Mouse (Mus musculus) thymus, postnatal 4 days (tissue): ENCODE results near the gene Amz1.

ENCODE experiments used
- DNase-seq: peaks from one replicate; pipeline ENCODE4 v3.0.0; 2021

The Amz1 gene

DNA sequence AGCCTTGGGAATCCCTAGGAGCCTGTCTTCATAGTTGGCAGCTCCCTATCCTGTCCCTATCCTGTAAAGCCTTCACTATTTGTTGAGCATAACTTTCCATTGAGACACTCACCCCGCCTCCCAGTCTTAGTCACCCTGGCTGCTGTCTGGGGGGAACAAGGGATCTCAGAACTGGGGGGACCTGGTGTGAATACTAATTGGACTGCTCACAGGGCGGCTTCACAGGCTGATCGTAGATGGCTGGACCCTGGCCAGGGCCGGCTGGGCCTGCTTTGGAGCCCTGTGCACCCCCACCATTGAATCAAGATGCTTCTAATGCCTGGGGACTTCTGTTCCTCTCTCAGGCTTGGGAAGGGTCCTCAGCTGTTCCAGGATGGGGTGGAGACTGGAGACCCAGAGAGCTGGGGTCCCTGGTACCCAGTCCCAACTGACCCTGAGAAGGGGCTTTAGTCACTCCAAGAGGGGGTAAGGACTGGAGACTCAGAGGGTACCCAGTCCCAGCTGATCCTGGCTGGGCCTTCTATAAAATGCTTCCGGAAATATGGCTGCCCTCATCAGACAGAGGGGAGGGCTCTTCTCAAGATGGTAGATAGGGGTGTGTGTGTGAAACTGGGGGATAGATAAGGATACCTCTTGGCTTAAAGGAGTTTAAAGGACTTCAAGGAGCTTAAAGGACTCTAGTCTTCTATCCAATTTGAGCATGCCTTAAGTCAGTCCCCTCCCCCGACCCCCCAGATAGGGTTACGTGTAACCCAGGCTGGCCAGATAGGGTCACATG lies 2.3 kb downstream of the Amz1 start:
- no peak for DNase-seq

DNA sequence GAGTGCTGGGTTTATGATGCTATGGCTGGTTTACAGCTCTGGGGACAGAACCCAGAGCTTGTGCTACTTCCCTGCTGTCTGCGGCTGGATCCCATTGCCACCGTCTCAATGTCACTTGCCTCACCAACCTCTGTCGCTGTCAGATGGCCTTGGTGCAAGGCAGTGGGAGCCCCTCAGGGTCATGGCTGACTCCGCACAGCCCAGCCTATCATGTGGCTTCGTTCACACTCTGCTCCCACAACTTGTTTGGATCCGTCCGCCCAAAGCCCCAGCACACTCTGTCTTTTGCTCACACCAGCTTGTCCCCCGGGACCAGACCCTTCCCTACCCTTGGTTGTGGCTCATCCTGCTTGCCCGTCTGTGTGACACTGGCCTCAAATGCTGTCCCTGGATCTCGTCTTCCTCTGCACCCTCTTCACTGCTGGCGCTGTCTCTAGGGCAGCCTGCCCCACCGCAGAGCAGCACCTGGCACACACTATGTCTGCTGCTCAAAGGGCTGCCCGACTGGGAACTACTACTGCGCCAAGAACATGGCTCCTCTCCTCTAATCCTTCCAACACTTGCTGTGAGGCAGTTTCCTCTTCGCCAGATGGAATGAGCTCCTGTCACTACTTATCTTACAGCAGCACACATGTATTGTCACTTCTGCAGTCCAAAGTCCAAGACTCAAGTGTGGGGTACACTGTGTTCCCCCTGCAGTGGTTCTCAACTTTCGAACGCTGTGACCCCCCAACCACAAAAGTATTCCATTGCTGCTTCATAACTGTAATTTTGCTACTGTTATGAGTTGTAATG lies 3.2 kb downstream of the Amz1 start:
- no peak for DNase-seq

DNA sequence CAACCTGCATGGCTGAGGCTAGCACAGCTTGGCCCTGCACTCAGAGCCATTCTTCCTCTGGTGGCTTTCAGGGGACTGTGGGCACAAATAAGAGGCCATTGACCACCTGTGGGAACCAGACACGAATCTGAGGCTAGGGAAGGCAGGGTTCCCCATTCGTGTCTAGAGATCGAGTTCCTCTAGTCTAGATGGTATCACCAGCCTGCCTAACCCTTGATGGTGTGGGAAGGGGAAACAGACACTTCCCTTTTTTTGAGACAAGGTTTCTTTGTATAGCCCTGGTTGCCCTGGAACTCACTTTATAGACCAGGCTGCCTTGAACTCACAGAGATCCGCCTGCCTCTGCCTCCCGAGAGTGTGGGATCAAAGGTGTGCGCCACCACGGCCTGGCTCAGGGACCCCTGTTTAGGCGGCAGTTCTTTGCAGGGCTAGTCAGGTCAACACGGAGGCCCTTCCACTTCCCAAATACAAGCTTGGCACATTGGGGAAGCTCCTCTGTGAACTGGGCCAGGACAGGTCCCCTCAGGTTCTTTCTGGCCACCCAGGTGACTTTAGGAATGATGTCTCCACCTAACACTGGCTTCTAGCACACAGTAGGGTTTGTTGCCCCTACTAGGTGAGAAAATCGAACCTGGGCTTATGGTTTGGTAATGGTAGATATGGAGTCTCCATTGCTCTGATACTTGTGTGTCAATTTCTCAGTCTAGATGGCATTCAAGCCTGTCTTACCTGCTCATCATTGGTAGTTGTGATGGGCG lies 7.3 kb downstream of the Amz1 start:
- DNase-seq: no peak

DNA sequence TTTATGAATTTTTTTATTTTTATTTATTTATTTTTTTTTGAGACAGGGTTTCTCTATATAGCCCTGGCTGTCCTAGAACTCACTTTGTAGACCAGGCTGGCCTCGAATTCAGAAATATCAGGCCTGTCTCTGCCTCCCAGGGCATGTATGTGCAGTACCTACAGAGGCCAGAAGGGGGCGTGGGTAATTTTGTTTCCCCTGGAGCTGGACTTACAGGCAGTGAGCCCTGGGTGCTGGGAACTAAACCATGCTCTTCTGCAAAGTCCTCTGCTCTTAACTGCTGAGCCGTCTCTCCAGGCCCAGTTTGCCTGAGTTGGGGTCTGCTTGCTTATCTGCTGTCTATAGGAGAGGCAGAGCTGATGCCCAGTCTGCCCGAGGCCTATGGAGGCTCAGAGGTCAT lies 8.3 kb downstream of the Amz1 start:
- peak; percentile 67 for DNase-seq

DNA sequence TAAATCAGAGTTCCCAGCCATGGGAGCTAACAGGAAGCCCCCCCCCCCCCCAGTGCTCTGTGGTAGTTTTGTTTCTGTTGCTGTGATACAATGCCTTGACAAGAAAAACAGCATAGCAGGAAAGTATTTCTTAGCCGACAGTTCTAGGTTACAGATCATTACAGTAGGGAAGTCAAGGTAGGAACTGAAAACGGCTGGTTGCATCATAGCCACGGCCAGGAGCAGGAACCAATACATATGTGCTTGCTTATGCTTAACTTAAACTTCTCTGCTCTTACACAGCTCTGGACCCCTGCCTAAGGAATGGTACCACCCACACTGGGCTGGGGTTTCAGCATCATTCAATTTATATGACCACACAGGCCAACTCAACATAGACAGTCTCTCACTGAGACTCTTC lies 9.4 kb downstream of the Amz1 start:
- DNase-seq: no peak

DNA sequence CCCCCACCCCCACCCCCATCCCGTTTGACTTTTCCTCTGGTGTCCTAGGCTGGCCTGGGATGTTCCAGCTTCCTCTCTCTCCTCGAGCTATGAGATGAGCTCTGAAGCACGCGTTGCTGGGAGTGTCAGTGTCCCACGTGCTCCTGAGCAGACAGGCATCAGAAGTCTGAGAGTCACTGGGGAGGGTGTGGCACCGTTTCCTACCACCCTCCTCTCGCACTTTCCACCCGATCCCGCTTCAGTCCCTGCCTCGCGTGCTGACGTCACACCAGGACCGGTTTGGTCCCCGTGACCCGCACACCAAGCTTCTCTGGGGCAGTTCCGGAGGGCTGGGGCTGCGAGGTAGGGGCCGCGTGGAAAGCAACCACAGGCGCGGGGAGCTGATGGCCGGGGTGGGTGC lies 11.4 kb downstream of the Amz1 start:
- peak; percentile 39 for DNase-seq

DNA sequence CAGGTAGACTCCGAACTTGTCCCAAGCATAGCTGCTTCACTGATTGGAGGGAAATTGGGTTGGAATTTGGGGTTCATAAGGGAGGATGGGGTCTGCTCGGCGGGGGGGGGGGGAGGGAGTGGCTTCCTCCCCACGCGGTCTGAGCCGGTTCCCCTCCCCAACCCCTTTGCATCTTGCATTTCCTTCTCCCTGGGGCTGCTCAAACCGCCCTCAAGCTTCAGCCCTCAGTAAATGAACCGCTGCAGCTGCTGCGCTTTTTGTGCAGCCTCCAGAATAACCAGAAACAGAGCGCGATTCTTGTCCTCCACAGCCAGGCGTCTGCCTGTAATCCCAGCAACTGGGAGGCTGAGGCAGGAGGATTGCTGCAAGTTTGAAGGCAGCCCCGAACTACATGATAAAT lies 12.2 kb downstream of the Amz1 start:
- peak; percentile 56 for DNase-seq

DNA sequence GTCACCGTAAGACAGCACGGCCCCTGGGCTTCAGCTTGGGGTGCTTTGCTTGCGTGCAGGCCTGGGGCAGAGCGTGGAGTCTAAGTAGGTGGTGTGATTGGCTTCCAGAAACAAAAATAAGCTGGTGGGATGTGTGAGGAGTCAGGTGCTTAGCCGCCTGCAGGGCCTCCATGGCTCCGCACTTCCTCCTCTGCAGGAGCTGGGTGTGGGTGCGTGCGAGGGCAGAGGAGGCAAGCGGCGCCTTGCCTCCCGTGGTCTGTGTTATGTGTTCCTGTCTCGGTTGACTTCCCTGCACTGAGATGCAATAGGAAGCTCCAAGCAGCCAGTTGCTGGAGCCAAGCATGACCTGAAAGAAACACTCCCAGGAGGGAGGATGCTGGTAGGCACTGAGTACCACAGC lies 15.9 kb downstream of the Amz1 start:
- no peak for DNase-seq

DNA sequence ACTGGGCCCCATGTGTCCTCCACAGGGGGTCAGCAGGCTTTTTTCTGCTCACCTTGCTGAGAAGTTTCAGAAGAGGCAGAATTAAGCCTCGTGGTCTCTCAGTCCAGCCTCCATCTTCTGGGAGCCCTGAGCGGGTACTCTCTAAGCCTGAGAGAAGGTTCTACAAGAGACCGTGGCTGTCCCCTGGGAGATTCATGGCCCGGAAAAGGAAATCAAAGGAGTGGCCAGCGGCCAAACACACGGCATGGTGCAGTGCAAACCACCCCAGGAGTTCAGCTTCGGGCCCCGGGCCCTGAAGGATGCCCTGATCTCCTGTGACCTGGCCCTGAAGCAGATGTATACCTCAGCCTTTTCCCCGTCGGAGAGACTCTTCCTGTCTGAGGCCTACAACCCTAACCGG lies 17.1 kb downstream of the Amz1 start:
- no peak for DNase-seq

DNA sequence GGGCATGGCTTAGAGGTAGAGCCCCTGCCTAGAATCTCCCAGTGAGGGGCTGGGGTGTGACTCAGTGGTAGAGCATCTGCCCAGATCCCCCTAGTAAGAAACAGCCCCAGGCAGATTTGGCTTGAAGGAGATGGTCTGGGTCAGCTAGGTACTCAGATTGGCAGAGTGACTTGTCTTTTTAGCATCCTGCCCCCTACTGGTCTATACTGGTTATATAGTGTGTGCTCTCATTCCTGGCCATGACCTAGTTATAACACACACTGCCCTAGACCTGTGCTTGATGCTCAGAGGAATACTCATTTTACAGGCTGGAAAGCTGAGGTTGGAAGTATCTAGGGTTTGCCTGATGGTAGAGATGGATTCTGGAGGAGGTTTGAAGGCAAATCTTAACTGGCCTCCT lies 17.9 kb downstream of the Amz1 start:
- no peak for DNase-seq

DNA sequence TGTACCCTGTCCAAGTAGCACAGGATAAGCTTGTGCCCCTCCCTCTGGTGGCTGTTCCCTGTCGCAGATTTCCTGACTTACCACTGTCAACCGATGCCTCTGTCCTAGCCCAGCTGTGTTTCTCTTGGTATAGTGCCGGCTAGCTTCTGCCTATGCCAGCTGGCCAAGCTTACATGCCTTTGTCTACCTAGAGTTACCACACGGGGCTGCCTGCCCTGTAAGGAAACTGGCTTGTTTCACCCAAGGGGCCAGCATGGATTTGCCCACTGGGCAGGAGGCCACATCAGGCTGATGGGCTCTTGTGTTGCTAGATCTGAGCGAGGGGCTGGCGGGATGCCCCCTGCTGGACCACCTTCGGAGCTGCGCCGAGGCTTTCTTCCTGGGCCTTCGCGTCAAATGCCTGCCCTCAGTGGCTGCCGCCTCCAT lies 19.8 kb downstream of the Amz1 start:
- peak; percentile 41 for DNase-seq

DNA sequence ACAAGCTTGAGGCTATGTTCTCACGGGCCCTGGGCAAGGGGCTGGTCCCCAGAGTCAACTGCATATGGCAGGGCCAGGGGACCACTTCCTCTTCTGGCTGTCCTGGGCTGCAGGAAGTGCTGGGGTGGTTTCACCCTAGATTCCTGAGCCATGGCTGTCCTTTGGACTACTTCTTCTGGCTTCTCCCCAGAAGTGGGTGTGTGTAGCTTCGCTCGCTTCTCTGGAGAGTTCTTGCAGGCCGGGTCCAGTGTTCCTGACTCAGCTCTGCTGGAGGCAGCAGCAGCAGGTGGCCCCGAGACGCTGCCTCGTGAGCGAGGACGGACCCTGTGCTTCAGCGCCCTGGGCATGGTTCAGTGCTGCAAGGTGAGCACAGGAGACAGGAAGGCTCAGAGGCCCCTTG lies 24.5 kb downstream of the Amz1 start:
- DNase-seq: peak; percentile 33

DNA sequence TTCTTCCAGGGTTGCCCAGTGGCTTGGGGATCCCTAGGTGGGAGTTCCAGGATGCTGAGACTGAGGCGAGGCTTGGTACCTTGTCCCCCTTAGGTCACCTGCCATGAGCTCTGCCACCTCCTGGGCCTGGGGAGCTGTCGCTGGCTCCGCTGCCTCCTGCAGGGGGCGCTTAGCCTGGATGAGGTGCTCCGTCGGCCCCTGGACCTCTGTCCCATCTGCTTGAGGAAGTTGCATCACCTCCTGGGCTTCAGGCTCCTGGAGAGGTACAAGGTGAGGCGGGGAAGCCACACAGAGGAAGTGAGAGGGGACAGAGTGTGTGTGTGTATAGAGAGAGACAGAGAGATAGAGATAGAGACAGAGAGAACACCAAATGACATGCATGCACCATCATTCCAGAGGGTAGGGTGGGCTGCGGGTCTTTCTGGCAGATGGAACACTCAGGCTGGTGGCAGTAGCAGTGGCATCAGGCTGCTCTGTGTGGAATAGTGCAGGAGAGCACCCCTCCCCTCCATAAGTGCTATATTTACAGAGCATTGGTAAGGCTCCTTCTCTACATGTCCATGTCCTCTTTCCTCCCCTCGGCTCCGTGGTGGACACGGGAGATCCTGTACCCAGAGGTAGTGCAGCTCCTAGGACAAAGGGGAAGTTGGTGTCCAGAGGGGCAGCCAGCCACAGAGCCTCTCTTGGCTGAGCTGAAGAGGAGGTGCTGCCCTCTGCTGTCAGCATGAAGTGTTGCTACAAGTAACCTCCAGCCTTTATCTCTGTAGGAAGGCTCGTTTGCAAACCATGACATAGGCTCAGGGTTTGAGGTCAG lies 25.3 kb downstream of the Amz1 start:
- peak; percentile 86 for DNase-seq

DNA sequence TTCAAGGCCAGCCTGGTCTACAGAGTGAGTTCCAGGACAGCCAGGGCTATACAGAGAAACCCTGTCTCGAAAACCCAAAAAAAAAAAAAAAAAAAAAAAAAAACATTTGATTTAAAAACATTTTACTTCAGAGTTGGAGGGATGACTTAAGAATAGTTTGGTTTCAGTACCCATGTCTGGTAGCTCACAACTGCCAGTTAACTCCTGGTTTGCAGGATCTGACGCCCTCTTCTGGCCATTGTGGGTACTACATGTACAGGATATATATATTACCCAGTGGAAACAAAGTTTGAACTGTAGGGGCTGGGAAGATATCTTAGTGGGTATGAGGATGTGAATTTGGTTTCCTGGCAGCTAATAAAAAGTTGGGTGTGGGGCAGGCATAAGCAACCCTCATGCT lies 27.0 kb downstream of the Amz1 start:
- peak; percentile 72 for DNase-seq

DNA sequence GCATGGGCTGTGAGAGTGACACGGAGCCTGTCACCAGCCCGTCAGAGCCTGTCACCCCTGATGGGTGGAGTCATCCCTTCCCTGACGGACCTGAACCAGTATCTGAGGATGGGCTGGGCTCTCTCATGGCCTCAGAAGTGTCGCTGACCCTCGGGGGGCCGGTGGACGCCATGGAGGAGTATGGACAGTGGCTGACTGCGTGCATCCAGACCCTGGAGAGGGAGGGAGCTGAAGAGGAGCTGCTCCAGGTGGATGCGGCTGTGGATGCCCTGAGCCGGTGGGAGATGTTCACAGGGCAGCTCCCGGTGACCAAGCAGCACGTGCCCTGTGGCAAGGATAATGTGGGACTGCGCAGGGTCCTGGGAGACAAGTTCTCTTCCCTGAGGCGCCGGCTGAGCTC lies 28.1 kb downstream of the Amz1 start:
- no peak for DNase-seq

DNA sequence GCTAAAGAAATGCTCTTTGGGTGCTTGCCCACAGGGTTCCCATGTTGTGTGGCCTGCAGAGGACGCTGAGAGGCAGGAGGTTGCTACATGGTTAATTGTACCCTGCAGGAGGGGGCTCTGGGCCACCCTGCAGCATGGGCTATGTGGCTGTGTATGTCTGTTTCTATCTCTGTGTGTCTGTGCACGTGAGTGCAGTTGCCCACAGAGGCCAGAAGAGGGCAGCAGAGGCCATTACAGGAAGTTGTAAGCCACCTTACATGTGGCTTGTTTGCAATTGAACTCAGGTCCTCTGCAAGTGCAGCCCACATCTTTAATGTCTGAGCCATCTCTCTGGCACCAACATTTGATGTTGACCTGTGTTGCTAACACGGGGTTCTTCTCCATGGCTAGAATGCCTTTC lies 28.7 kb downstream of the Amz1 start:
- peak; percentile 40 for DNase-seq

DNA sequence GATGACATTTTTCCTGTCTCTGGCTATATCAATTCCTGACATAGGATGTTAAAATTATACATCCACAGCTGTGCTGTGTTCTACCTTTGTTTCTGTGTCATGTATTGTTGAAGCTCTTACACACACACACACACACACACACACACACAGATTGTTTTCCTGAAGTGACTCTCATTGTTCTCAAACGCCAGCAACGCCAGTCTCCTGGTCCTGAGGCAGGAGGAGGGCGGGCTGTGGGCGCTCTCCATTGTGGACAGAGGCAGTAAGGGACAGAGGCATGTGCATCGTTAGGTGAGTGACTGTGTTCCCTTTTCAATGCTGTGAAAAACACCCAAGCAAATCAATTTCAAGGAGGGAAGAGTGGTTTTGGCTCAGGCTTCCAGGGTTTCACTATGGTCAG lies 29.3 kb downstream of the Amz1 start:
- no peak for DNase-seq

DNA sequence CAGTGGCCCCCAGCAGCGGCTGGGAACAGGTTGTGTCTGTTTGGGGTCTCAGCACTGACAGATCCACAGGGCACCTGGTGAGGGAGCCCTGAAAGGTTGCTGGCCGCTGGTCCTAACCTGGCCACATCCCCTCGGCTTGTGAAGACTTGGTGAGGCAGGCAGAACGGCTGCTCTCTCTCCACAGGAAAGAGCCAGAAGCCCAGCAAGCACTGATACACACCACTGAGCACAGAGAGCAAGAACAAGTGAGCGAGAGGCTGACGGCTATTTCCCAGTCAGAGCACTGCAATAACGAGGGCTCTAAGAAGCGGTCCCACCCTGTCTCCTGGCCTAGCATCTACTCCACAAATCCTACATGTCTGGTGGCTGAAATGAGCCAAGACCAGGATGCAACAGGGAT lies 34.9 kb downstream of the Amz1 start:
- no peak for DNase-seq

DNA sequence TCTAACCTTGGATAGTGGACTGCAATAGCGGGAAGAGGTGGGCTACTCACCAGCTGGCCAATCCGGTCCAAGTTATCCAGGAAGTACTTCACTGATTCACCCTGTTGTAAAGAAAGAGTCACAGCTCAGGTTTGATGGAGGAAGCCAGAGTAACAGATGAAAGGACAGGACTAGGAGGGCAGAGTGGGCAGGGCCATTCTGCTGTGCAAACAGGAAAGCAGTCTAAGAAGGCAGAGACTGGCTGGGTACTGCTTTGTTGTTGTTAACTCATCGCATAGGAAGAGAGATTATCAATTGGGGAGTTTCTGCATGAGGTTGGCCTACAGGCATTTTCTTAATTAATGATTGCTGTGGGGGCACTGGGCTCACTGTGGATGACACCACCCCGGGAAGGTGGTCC lies 38.6 kb downstream of the Amz1 start:
- DNase-seq: no peak

DNA sequence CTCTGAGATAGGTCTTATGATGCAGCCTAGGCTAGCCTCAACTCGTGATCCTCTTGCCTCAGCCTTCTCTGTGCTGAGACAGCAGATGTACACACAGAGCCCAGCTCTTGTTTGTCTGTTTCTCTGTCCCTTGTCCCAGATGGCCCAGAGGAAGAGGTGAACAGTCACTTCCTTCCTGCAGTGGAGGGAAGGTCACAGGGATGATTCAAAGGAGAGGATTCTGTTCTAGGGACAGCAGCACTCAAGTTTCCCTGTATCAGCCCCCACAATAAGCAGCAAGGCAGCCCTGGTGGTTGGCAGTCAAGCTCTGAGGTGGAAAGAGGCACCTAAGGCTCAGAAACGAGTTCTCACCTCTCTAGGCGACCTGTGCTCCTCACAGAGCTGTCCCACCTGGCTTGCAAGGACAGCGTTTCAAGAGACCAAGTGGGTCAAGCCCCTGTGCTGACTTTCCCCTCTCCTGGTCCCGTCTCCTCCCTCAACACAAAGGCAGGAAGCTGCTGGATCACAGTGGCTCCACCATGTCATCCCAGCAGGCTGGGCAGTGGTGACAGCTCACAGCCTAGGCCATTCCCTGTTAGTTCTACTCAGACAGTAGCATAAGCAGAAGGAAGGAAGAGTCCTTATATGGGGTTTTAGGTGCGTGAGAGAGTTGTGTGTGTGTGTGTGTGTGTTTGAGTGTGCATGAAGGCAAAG lies 41.1 kb downstream of the Amz1 start:
- DNase-seq: no peak

DNA sequence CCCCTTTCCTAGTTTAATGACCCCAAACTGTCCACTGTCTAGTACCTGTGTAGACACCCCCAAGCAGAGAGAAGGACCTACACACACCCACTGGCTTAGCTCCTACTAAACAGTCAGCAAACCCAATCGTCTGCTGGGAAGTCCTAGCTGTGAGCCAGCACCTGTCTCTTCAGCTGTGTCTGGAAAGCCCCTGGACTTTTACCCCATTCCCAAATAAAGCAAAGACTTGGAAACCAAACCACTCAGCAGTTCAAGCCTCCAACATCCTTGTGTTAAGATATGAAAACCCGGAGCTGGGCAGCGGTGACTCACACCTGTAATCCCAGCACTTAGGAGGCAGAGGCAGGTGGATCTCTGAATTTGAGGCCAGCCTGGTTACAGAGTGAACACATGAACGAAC lies 42.6 kb downstream of the Amz1 start:
- DNase-seq: no peak

DNA sequence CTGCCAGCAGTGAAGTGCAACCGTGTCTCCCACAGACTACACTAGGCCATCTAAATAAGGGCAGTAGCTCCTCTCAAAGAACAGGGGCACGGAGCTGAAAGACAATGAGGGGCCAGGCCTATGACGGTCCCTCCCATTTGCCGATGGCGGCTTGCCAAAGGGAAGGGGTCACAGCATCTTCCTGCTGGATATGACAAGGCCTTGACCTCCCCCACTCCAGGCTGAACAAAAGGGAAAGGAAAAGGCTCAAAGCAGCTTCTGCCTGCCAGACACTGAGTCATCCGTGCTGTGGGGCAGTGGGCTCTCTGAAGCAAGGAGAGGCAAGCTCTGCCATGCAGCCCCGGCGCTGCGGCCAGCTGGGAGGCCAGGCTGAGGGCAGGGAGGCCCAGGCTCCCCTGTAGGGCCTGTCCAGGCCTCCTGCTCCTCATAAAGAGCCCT lies 43.8 kb downstream of the Amz1 start:
- no peak for DNase-seq
